Mouse (Mus musculus) C3H10T1/2 (cell line): ENCODE results near the gene Olfr1023. TPM values are rescaled to one million over a fixed set of nuclear protein-coding genes. Genes with fewer than 3 reads are reported as not detected.

Experiments
- polyA plus RNA-seq, 2 experiments: library from polyadenylated mRNA; unstranded; fragments of >200 nt; fragmentation: generic; extraction: Trizol; gene quantifications; one replicate each; pipeline ENCODE4 v1.2.1; 2012; ENCODE audit warnings: missing spikeins in 2 of 2

Gene Olfr1023
- polyA plus RNA-seq: not detected

DNA sequence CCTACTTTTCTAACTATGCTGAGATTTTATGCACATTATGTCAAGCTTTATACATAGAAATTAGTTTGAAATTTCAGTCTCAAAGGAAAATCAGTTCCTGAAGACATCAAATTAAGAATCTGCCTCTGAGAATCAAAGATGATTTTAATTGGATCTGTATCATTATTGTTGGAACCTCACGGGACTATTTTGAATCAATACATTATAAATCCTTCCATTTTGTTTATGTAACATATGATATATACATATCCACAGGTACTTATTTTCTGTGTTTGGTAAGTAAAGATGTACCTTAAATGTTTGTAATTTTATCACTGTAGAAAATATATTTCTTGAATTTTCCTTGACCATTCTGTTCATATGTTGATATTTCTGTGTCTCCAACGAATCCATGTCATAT, at the start of gene Olfr1023:
Gene Olfr1023 (plus strand): TSS at position 301 of the 400 bp plus-strand sequence.

DNA sequence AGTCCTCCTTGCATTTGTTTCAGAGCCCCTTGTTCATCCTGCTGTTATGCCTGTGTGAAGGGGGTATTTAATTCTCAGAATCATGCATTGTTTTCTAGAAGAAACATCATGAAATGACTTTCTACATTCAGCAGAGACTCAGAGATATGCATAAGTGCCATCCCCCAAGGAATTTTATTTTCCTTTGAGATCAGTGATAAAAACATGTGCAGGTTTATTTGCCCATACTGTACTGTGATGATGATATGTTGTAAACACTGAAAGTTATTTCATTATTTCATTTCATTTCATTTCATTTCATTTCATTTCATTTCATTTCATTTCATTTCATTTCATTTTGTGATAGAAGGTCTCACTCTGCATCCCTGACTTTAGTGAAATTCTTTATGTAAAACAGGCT, 40.1 kb upstream of the Olfr1023 start, which contains the start of gene Olfr1019:
Gene Olfr1019 (minus strand): TSS at position 101 of the 400 bp plus-strand sequence.

DNA sequence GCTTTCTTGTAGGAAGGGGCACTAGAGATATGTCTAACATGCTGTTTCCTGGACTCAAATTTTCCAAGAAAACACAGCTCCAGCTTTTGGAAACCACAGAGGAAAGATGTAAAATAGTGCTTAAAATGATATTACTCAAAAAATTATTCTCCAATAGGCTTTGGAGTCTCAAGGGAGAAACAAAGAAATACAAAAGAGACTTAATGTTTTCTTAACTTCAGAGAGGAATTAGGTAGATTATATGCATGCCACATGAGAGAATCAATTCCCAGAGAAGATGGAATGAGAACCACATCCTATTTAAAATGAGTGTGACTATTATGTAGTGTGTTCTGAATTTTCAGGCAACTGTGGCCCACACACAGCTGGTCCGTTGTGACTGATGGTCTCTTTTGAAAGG, 38.7 kb upstream of the Olfr1023 start, which contains the start of gene Olfr1020:
Gene Olfr1020 (plus strand): TSS at position 301 of the 400 bp plus-strand sequence.

DNA sequence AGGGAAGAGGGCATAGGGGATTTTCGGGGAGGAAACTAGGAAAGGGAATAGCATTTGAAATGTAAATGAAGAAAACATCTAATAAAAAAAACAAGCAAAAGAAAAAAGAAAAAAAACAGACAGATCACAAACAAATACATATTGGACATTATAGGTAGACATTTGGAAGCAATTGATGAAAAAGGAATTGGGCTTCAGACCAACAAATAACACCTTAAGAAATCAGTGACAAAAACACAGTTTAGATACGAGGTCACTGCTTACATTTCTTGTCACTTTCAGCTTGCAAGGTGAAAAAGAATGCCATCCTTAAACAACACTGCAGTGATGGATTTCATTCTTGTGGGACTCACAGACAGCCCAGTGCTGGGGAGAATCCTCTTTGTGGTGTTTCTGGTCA, 17.1 kb upstream of the Olfr1023 start, which contains the start of gene Olfr1022:
Gene Olfr1022 (plus strand): TSS at position 301 of the 400 bp plus-strand sequence.

DNA sequence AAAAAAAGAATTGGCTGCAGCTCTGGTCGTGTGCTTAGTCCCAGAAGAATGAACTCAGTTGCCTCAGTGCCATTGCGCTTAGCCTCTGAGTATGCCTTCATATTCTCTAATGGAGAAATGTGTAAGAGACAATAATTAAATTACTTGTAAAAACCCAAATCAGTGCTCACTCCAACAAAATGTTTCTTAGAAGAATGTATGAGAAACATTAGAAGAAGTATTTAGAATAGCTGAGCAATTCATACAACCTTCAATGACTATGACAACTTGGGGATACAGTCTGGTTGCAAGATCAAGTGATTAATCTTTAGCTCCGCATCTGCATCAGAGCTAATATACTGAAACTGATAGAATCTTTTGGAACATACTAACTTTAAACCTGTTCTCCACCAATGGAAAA, 19.5 kb downstream of the Olfr1023 start, which contains the start of gene Olfr1024:
Gene Olfr1024 (minus strand): TSS at position 101 of the 400 bp plus-strand sequence.

DNA sequence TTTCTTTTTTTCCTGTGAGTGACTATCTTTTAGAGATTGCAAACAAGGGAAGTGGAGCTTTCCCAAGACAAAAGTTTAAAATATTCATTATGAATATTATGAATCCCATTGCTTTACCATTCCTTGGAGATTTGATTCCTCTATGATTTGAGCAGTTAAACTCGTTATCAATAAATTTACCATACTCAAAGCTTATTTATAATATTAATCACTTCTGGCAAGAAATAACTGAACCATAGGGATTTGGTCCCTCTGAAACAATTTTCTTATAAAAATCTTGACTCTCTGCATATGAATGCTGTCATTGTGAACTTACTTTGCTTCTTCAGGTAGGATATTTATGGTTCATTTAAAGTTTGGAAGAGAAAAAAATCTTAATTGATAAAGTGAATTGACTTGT, 29.5 kb downstream of the Olfr1023 start, which contains the start of gene Olfr1025-ps1:
Gene Olfr1025-ps1 (plus strand): TSS at position 301 of the 400 bp plus-strand sequence.

DNA sequence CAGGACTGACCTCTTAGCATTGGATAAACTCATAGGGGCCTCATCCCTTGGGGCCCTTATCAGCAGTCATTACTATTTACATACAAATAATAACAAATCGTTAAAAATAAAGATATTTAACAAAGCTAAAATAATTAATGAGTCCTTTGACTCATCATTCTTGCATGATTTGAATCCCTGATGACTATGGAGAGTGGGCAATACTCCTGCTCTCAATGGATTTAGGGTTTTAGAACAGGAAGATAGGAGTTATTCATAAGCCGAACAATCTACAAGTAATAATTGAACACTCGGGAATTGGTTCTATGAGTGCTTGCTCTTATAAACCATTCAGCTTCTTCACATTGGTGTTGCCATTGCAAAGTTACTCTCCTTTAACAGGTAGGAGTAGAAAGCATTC, 35.8 kb downstream of the Olfr1023 start, which contains the start of gene Olfr1026:
Gene Olfr1026 (plus strand): TSS at position 301 of the 400 bp plus-strand sequence.

Other genes with a start within 250 kb of the Olfr1023 start
- not detected for gene Olfr1002, start 234.9 kb upstream of the Olfr1023 start, polyA plus RNA-seq
- not detected for gene Olfr154, start 221.2 kb upstream of the Olfr1023 start, polyA plus RNA-seq
- not detected for gene Olfr1006, start 206.9 kb upstream of the Olfr1023 start, polyA plus RNA-seq
- gene Olfr1008, start 196.2 kb upstream of the Olfr1023 start, polyA plus RNA-seq: not detected
- gene Olfr1009, start 170.2 kb upstream of the Olfr1023 start, polyA plus RNA-seq: not detected
- gene Olfr1012, start 122.9 kb upstream of the Olfr1023 start, polyA plus RNA-seq: not detected
- gene Olfr1013, start 118.5 kb upstream of the Olfr1023 start, polyA plus RNA-seq: not detected
- gene Olfr1014, start 112.9 kb upstream of the Olfr1023 start, polyA plus RNA-seq: not detected
- gene Olfr1015, start 103.6 kb upstream of the Olfr1023 start, polyA plus RNA-seq: not detected
- not detected for gene Olfr1016, start 83.1 kb upstream of the Olfr1023 start, polyA plus RNA-seq
- not detected for gene Olfr1018, start 67.2 kb upstream of the Olfr1023 start, polyA plus RNA-seq
- gene Olfr1019, start 40.2 kb upstream of the Olfr1023 start, polyA plus RNA-seq: not detected
- not detected for gene Olfr1020, start 38.6 kb upstream of the Olfr1023 start, polyA plus RNA-seq
- not detected for gene Olfr1022, start 17.0 kb upstream of the Olfr1023 start, polyA plus RNA-seq
- not detected for gene Olfr1024, start 19.4 kb downstream of the Olfr1023 start, polyA plus RNA-seq
- not detected for gene Olfr1025-ps1, start 29.6 kb downstream of the Olfr1023 start, polyA plus RNA-seq
- not detected for gene Olfr1026, start 35.9 kb downstream of the Olfr1023 start, polyA plus RNA-seq
- gene Olfr1028, start 64.8 kb downstream of the Olfr1023 start, polyA plus RNA-seq: not detected
- gene Olfr1029, start 88.3 kb downstream of the Olfr1023 start, polyA plus RNA-seq: not detected
- not detected for gene Olfr1030, start 93.6 kb downstream of the Olfr1023 start, polyA plus RNA-seq
- not detected for gene Olfr1031, start 104.7 kb downstream of the Olfr1023 start, polyA plus RNA-seq
- gene Olfr1032, start 119.9 kb downstream of the Olfr1023 start, polyA plus RNA-seq: not detected
- not detected for gene Olfr1033, start 135.0 kb downstream of the Olfr1023 start, polyA plus RNA-seq
- not detected for gene Olfr1034, start 160.2 kb downstream of the Olfr1023 start, polyA plus RNA-seq
- not detected for gene Olfr1036, start 188.4 kb downstream of the Olfr1023 start, polyA plus RNA-seq
- not detected for gene Olfr1037, start 201.7 kb downstream of the Olfr1023 start, polyA plus RNA-seq